Mouse (Mus musculus): ENCODE data around the gene P3h4.

Gene P3h4

DNA sequence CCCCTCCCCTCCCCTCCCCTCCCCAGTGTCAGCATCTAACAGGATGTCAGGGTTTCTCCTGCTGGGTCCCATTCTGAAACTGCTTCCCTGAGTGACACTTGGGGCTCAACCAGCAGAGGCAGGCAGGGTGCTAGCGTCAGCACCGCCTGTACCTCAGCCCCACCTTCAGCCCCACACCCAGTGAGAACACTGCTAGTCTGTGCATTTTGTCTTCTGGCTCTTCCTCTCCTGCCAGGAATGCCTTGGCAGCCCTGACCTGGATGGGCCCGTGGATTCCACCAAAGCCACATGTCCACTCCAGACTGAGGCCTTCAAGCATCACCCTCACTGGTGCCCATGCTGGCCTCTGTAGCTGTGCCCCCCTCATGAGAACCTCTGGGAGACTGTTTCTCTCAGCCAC, 5.0 kb downstream of the P3h4 start:
- in situ Hi-C loops (cut with MboI; ENCODE audit: unreplicated experiment in 2 of 2), result loop anchor here (5.0 to 10.0 kb wide), 3 partner anchors 42 to 265 kb away; no protein-coding TSS in a partner anchor

DNA sequence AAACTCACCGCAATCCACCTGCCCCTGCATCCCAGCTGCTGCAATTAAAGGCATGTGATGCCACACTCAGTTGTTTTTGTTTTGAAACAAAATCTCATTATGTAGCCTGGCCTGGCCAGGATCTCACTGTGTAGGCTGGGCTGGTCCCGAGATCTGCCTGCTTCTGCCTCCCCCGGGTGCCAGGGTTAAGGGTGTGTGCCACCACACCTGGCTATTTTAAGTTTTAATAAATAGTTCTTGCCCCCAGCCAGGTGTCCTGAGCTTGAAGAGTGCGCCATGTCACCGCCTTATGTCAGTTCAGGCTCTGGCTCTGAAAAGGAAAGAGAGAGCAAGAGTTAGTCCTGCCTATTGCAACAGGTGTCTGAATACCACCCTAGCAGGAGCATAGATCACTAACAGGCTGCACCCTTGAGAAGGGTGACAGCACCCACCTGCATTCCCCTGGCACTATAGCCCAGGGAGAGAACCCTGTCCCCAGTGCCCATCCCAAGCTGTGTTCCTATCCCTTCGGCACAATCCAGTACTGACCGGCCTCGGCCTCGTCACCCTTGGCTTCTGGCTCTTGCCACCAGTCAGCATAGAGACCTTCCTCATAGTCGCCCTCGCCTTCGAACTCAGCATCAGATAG, 5.7 kb downstream of the P3h4 start:
- in situ Hi-C loops (cut with MboI; ENCODE audit: unreplicated experiment in 2 of 2), result loop anchor here (5.0 kb wide), 2 partner anchors 42 to 47 kb away; no protein-coding TSS in a partner anchor

- in situ Hi-C loops (cut with MboI; ENCODE audit: unreplicated experiment in 2 of 2), result loop anchor here (5.0 kb wide), 2 partner anchors 41 to 46 kb away; no protein-coding TSS in a partner anchor
These were observed 6.4 kb downstream of the P3h4 start for GRCm38 (mm10) chr11:100408076-100408834.

DNA sequence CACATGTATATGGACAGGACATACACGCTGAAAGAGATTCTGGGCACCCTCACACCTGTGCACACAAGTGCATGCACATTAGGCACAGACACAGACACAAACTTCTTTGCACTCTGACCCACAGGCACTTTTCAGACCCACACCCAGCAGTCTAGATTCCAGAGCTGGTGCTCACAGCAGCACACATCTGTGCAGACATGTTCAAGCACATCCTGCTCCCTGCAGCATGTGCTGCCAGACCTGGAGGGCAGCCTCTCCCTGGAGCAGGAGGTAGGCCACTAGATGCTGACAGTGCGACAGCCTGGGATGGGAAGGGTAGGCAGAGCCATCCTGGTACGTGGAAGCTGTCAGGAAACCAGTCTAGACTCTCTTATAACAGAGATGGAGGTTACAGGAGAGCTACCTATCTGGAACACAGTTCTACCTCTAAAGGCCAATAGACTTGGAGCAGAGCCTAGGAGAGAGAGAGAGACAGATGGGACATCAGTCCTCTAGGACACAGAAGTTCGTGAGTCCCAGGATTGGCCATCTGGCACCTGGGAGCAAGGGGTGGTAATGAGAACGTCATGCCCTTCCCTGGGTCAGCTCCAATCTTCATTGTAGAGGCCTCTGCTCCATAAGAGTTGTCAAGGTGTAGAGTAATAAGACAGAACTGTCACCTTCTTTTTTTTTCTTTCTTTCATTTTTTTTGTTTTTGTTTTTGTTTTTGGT, 7.5 kb downstream of the P3h4 start:
- in situ Hi-C loops (cut with MboI; ENCODE audit: unreplicated experiment in 2 of 2), result loop anchor here (5.0 kb wide), 2 partner anchors 40 to 45 kb away; no protein-coding TSS in a partner anchor

- in situ Hi-C loops (cut with MboI; ENCODE audit: unreplicated experiment in 2 of 2), result loop anchor here (5.0 kb wide), 2 partner anchors 39 to 44 kb away; no protein-coding TSS in a partner anchor
These were observed 8.4 kb downstream of the P3h4 start for GRCm38 (mm10) chr11:100406273-100406672.

DNA sequence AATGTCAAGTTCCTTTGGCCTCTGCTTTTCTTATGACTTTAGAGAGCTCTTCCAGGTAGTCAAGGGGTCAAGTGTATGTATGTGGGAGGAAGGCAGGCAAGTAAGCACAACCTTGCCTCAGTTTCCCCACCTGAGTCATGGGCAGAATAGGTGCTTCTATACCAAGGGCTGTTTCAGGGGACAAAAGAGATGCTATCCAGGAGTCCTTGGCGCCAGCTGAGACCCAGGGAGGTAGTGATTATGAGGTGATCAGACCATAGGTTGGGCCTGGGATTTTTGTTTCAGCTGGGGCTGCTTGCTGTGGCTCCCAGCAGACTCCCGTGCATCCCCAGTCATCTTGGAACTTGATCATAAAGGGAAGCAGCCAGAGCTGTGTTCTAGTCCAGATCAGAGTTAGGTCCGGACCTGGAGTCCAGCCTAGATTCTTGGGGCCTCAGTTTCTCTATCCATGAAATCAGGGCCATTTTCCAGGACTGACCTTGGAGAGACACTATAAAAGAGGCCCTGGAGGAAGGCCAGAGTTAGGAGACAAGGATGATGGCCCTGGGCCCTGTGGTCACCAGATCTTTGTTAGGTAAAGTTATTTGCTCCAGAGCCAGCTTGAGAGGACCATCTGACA, 10.1 kb downstream of the P3h4 start:
- in situ Hi-C loops (cut with MboI; ENCODE audit: unreplicated experiment in 2 of 2), result loop anchor here (5.0 kb wide), 2 partner anchors 37 to 42 kb away; no protein-coding TSS in a partner anchor

DNA sequence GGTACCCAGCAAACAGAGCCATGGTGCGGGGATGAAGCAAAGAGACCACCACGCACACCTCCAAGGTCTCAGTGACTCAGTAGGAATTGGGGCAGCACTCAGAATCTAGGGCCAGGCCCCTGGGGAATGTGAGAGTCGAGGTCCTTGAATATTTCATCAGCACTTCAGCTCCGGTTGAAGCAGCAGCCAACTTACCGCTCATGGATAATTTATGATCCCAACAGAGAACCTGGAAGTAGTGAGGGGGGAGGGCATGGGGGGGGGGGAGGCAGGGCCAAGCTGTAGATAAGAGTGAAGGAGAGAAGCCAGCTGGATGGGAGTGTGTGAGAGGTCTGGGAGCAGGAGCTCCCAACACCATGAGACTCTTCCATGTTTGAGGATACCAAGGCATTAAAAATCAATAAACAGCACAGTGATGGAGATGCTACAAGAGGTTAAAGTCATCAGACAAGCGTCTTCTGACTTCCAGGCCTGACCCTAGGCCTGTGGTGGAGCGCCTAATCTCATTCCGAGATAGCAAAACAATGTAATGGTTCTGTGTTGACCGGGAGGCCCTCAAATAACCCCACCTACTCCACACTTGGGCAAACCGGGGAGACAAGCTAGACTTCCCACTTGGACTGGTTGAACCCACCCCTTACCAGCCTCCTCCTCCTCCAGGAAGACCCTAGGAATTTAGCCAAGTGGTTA, 11.0 kb downstream of the P3h4 start:
- in situ Hi-C loops (cut with MboI; ENCODE audit: unreplicated experiment in 2 of 2), result no loop called here

- in situ Hi-C loops (cut with MboI; ENCODE audit: unreplicated experiment in 2 of 2), result no loop called here
These were observed 12.0 kb downstream of the P3h4 start for GRCm38 (mm10) chr11:100402682-100403081.

DNA sequence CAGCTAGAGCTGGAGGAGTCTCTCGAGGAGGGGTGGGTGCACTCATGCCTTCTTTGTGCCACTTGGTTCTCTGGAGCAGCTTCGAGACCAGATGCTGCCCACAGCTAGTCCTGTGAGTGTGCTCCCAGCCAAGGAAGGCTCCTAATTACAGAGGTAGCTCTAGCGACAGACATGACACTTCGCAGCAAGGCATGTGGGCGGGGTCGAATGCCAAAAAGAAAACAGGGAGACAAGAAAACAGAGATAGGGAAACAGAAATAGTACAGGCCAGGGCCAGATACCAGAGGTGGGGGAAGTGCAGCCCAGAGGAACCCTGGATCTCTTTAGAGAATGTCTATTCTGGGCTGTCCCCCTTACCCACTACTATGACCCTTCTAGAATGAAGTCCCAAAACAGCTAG, 12.4 kb downstream of the P3h4 start:
- in situ Hi-C loops (cut with MboI; ENCODE audit: unreplicated experiment in 2 of 2), result no loop called here

DNA sequence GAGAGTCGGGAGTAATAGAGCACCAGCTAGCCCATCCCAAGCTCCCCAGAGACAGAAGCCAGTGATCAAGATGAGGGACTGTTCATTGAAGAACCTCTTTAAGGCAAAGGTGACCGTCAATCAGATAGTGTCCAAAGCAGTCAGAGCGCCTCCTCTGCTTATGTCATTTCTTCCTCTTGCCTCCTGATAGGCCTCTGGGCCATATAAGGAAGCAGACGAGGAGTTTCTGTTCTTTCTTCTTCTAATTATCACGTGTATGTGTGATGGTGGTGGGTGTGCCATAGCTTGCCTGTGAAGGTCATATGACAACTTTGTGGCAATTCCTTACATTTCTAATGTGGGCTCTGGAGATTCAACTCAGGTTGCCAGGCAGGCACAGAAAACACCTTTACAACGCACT, 13.8 kb downstream of the P3h4 start:
- in situ Hi-C loops (cut with MboI; ENCODE audit: unreplicated experiment in 2 of 2), result no loop called here

DNA sequence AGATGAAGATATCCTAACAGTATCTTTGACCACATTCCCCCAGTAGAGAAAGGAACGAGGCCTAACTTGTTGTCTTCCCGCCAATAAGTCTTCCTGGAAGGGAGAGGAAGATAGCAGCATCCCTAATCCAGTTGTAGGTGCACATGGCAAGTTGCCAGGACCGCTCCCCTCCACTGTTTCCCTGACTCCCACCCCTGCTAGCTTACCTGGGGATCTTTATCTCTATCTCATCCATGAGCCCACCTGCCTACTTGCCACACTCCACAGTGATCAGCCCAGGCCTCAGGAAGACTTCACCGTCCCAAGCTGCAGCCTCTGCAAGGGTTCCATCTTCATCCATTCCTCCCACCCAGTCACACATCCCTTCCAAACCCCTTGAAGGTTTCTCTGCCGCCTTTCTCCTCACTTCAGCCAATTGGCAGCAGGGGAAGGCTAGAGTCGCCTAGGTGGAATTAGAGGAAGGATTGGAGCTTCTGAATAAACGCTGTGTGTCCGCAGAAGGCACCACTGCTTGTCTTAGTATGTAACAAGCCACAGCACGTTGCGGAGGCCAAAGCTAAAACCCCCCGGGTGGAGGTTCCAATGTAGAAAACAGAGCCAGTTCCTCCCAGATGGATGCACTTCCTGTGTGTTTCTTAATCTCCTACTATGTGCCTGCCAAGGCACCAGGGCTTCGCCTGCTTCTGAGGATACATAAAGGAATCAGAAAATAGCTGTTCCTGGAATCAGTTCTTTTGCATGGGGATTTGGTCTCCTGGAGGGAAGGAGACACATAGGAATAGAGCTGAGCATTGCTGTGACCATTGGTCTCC, 14.7 kb downstream of the P3h4 start:
- in situ Hi-C loops (cut with MboI; ENCODE audit: unreplicated experiment in 2 of 2), result no loop called here

DNA sequence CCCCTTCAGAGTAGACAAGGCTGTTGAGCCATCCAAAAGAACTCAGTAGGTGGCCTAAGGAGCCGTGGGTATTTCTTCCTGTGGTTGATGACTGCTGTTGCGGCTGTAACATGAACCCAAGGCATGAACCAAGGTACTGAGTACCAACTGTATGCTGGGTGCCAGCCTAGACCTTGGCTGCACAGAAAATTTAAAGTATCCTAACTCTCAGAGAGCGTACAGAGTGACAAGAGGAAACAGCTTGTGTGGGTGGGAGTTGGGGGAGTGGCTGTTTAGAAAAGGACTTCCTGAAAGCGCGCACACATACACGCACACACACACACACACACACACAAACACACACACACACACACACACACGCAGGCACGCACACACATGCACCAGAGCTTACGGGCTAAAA, 15.3 kb downstream of the P3h4 start:
- in situ Hi-C loops (cut with MboI; ENCODE audit: unreplicated experiment in 2 of 2), result no loop called here

DNA sequence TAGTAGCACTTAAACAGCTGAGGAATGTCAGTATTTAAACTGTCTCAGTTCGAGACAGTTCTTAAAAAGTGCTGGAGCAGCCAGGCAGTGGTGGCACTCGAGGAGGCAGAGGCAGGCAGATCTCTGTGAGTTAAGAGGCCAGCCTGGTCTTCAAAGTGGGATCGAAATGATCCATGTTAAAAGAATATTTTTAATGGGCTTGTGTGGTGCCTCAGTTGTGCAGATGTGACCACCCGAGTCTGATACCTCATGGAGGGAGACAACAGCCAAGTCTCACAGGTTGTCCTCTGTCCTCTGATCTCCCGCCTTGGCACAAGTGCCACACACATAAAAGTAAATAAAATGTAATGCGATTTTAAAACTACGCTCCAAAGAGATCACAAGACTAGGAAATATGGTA, 16.1 kb downstream of the P3h4 start:
- in situ Hi-C loops (cut with MboI; ENCODE audit: unreplicated experiment in 2 of 2), result no loop called here

GRCm38 (mm10) chr11:100397600-100398389, 16.8 kb downstream of the P3h4 start, which contains the start of gene Jup:
Jup (minus strand) TSS chr11:100397763.
- in situ Hi-C loops (cut with MboI; ENCODE audit: unreplicated experiment in 2 of 2), result no loop called here

DNA sequence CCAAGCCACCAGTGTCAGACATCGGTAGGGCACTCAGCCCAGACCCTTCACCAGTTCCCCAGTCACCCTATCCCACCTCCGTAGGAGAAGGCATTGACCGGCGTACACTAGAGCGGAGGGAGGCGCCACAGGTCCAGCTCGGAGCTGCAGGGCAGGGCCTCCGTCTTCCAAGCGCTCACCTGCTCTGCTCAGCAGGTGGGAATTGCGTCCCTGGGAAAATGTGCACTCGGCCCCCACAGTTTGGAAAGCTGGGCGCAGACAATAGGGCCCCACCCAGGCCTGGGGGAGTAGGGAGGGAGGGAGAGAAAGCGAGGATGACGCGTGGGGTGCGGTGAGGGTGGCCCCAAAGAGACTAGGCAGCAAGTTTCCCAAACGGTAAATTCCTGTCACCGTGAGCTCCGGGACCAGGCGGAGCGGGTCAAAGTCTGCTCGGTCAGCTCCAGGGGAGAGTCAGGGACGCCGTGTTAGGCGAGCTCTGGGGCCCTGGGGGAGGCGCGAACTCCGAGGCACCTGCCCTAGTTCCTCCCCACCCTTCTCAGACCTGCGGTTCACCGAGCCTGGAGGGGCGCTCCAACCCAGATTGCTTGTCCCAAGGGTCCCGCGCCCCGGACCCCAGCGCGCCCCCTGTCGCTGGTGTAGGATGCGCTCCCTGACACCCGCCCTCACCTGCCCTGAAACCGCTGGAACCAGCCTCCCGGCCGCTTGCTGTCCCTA, 17.6 kb downstream of the P3h4 start:
- in situ Hi-C loops (cut with MboI; ENCODE audit: unreplicated experiment in 2 of 2), result no loop called here

- in situ Hi-C loops (cut with MboI; ENCODE audit: unreplicated experiment in 2 of 2), result no loop called here
These were observed 18.6 kb downstream of the P3h4 start for GRCm38 (mm10) chr11:100395861-100396631.

GRCm38 (mm10) chr11:100395200-100395599, 19.4 kb downstream of the P3h4 start:
- in situ Hi-C loops (cut with MboI; ENCODE audit: unreplicated experiment in 2 of 2), result no loop called here

All from v-Abl transformed pro-B cells (cell line).